Comparison of ENCODE assay signal across 23 mouse cellular contexts in the genomic region with DNA sequence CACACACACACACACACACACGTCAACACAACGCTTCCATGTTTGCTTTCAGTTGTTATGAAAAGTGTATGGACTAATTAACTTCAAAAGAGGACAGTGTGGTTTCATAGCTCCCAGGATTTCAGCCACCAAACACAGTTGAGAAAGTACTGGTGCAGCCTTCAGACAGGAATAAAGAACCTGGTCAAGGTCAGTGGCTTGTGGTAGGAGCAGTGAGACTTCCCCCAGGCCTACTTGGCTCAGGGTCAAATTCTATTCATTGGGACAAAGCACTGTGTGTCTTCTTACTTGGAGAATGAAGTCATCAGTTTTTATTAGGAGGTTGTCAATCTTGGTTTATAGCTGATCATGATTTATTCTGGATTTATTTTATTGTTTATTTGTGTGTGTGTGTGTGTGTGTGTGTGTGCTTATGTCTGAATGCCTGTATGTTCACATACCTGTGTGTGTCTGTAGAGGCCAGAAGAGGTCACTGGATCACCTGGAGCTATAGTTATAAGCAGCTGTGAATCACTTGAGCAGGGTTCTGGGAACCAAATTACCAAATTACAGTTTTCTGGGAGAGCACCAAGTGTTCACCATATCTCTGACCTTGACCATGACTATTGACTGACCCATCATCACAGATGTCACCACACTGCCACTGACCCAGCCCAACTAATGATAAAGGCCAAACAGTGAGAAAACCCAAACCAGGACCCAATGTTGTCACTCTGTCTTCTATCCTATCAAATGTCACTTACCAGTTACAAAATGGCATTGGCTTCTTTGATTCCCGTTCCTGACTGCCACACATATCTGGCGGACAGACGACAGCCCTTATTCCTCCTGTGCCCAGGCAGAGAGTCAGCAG. TPM values are rescaled to one million over a fixed set of nuclear protein-coding genes. Genes with fewer than 3 reads are reported as not detected.
DNase-seq lines count a peak whose midpoint lies in the region; ATAC-seq and TF ChIP-seq lines count a peak whose summit lies in the region.
"Had no signal": no experiment of that assay in that cellular context is flagged by ENCODE, and none has a peak within 500 bp of the region (broad histone marks: within the 10 kb centered on the region; RNA-seq: fewer than 3 reads in every experiment).

No protein-coding gene starts in this region.

- peak overlapping the region; percentile 44; the same call in 1 of the 2 replicates for H3K27ac ChIP-seq in embryonic facial prominence, embryonic 13.5 days
- no peak overlapping the region for H3K27ac ChIP-seq in embryonic facial prominence, embryonic 10.5 days (replicated peaks)
- H3K27ac ChIP-seq in liver, adult 2 months (replicated peaks; ENCODE audit: insufficient read depth, low read depth, low read length) = peak overlapping the region; percentile 99
- H3K27ac ChIP-seq in liver, embryonic 12.5 days = no peak overlapping the region
- peak overlapping the region; percentile 43; the same call in 1 of the 2 replicates for H3K27ac ChIP-seq in bone marrow, adult 2 months (ENCODE audit: control insufficient read depth, insufficient read depth, low read depth, low read length, poor library complexity)
- H3K27ac ChIP-seq: forebrain, embryonic 10.5 days; heart, embryonic 10.5 days; liver, embryonic 13.5 days; neural tube, embryonic 13.5 days had no signal

- DNase-seq in embryonic facial prominence, embryonic 10.5 days (ENCODE audit: low spot score) = no peak
- peak; percentile 90 for DNase-seq in liver, adult 2 months (ENCODE audit: extremely low read depth, low read depth, low spot score)
- peak; percentile 11 for DNase-seq in 416B (ENCODE audit: low read depth)
- DNase-seq in right cerebral cortex, postnatal 4 days = no peak
- DNase-seq in thymus, adult 18-20 months = no peak
- DNase-seq: cerebellum, adult 8-10 months; gastrocnemius, postnatal 10 days; heart, postnatal 10 days; kidney, adult 2 months; layer of hippocampus, postnatal 36 days; liver, embryonic 13.5 days had no signal

- H3K27me3 ChIP-seq in embryonic facial prominence, embryonic 13.5 days = no peaks in the 10 kb centered on the region
- no peaks in the 10 kb centered on the region for H3K27me3 ChIP-seq in embryonic facial prominence, embryonic 10.5 days (replicated peaks; ENCODE audit: low read depth, poor library complexity, severe bottlenecking)
- H3K27me3 ChIP-seq in liver, adult 2 months (ENCODE audit: control insufficient read depth, insufficient read depth, low read length) = no peaks in the 10 kb centered on the region
- no peaks in the 10 kb centered on the region for H3K27me3 ChIP-seq in liver, embryonic 12.5 days (replicated peaks)
- H3K27me3 ChIP-seq: liver, embryonic 13.5 days; neural tube, embryonic 13.5 days had no signal

- no peaks in the 10 kb centered on the region for H3K79me2 ChIP-seq in liver, adult 2 months (ENCODE audit: control insufficient read depth, insufficient read depth, low read length)

- H3K4me2 ChIP-seq in embryonic facial prominence, embryonic 13.5 days = peak overlapping the region; percentile 22
- no peak overlapping the region for H3K4me2 ChIP-seq in liver, embryonic 12.5 days
- H3K4me2 ChIP-seq: liver, embryonic 13.5 days; neural tube, embryonic 13.5 days had no signal

- WGBS in embryonic facial prominence, embryonic 13.5 days = 71% methylated on average over 5 of the region's 5 CpGs
- WGBS in embryonic facial prominence, embryonic 10.5 days = 83% methylated on average over 5 of the region's 5 CpGs
- WGBS in liver, adult 2 months = 19% methylated on average over 5 of the region's 5 CpGs
- WGBS in liver, embryonic 12.5 days (ENCODE audit: insufficient replicate concordance) = 72% methylated on average over 5 of the region's 5 CpGs
- 55% methylated on average over 5 of the region's 5 CpGs for WGBS in bone marrow, adult 2 months

- no peaks in the 10 kb centered on the region for H3K36me3 ChIP-seq in embryonic facial prominence, embryonic 13.5 days
- no peaks in the 10 kb centered on the region for H3K36me3 ChIP-seq in embryonic facial prominence, embryonic 10.5 days (replicated peaks)
- H3K36me3 ChIP-seq in liver, adult 2 months (ENCODE audit: control insufficient read depth, insufficient read depth, low read length) = no peaks in the 10 kb centered on the region
- H3K36me3 ChIP-seq in liver, embryonic 12.5 days = no peaks in the 10 kb centered on the region
- H3K36me3 ChIP-seq: forebrain, embryonic 10.5 days; heart, embryonic 10.5 days; liver, embryonic 13.5 days; neural tube, embryonic 13.5 days had no signal

- H3K9me3 ChIP-seq in embryonic facial prominence, embryonic 13.5 days = no peaks in the 10 kb centered on the region
- H3K9me3 ChIP-seq in embryonic facial prominence, embryonic 10.5 days = no peaks in the 10 kb centered on the region
- H3K9me3 ChIP-seq in liver, embryonic 12.5 days (replicated peaks) = no peaks in the 10 kb centered on the region
- H3K9me3 ChIP-seq: forebrain, embryonic 10.5 days; heart, embryonic 10.5 days; liver, embryonic 13.5 days; neural tube, embryonic 13.5 days had no signal

- H3K9ac ChIP-seq in embryonic facial prominence, embryonic 13.5 days = no peak overlapping the region
- peak overlapping the region; percentile 66 for H3K9ac ChIP-seq in liver, adult 2 months (ENCODE audit: low read depth, low read length)
- no peak overlapping the region for H3K9ac ChIP-seq in liver, embryonic 12.5 days
- H3K9ac ChIP-seq: liver, embryonic 13.5 days; neural tube, embryonic 13.5 days had no signal

- 0 out of 2 replicates have a peak, but pooled peaks have one; percentile 3 for TF ChIP-seq CTCF in liver, adult 2 months (IDR thresholded peaks at IDR 0.05; ENCODE audit: low read depth, low read length)
- TF ChIP-seq CTCF in bone marrow, adult 2 months (IDR thresholded peaks at IDR 0.05; ENCODE audit: control insufficient read depth, insufficient read depth, low read length) = no peak

- ATAC-seq in embryonic facial prominence, embryonic 13.5 days (ENCODE audit: insufficient number of reproducible peaks, insufficient read depth, low FRiP score, low TSS enrichment, low read depth) = no peak
- no peak for ATAC-seq in liver, embryonic 12.5 days
- ATAC-seq: activated CD4-positive, CD25-positive, alpha-beta regulatory T cell, adult 4 months; lung, postnatal 0 days had no signal

- TF ChIP-seq POLR2A in liver, adult 2 months (IDR thresholded peaks at IDR 0.05; ENCODE audit: extremely low read depth, insufficient read depth, low read length) = no peak
- no peak for TF ChIP-seq POLR2A in bone marrow, adult 2 months (IDR thresholded peaks at IDR 0.05; ENCODE audit: borderline replicate concordance, control insufficient read depth, low read depth, low read length)

- peaks cover 7% of the 10 kb centered on the region; the same call in 1 of the 2 replicates for H3K4me1 ChIP-seq in embryonic facial prominence, embryonic 13.5 days
- H3K4me1 ChIP-seq in embryonic facial prominence, embryonic 10.5 days = 0 out of 2 replicates have a peak, but pooled peaks cover 4% of the 10 kb centered on the region
- peaks cover 32% of the 10 kb centered on the region for H3K4me1 ChIP-seq in liver, adult 2 months (ENCODE audit: control insufficient read depth, insufficient read depth, low read length)
- no peaks in the 10 kb centered on the region for H3K4me1 ChIP-seq in liver, embryonic 12.5 days
- no peaks in the 10 kb centered on the region; the same call in 1 of the 2 replicates for H3K4me1 ChIP-seq in bone marrow, adult 2 months (ENCODE audit: control insufficient read depth, insufficient read depth, low read length)
- H3K4me1 ChIP-seq: heart, embryonic 10.5 days; liver, embryonic 13.5 days; neural tube, embryonic 13.5 days had no signal

- H3K4me3 ChIP-seq in embryonic facial prominence, embryonic 13.5 days = no peak overlapping the region
- H3K4me3 ChIP-seq in embryonic facial prominence, embryonic 10.5 days = no peak overlapping the region
- peak overlapping the region; percentile 10; the same call in 1 of the 2 replicates for H3K4me3 ChIP-seq in liver, adult 2 months (ENCODE audit: insufficient read depth, low read depth, low read length)
- H3K4me3 ChIP-seq in liver, embryonic 12.5 days = no peak overlapping the region
- H3K4me3 ChIP-seq in bone marrow, adult 2 months (replicated peaks; ENCODE audit: control insufficient read depth, low read depth, low read length) = no peak overlapping the region
- H3K4me3 ChIP-seq: forebrain, embryonic 10.5 days; heart, embryonic 10.5 days; liver, embryonic 13.5 days; neural tube, embryonic 13.5 days had no signal

RNA-seq across cellular contexts. Expression of gene Slc15a5, which starts 7.4 kb away (rescaled TPM):
- polyA plus RNA-seq in embryonic facial prominence, embryonic 13.5 days (2015; fragmentation: Nextera tagmentation; extraction: Ambion mirVana) = not detected in 2 replicates
- not detected in 2 replicates for polyA plus RNA-seq in embryonic facial prominence, embryonic 10.5 days (2016; fragmentation: Nextera tagmentation; extraction: Ambion mirVana)
- 0.27 and 1.0 TPM in 2 replicates for total RNA-seq in liver, adult 2 months (2014; rRNA removed)
- polyA plus RNA-seq in liver, adult 2 months (2012; rRNA removed) = 1.1 and 1.5 TPM in 2 replicates
- not detected in 2 replicates for polyA plus RNA-seq in liver, embryonic 12.5 days (2016; fragmentation: Nextera tagmentation; extraction: Ambion mirVana)
- not detected in 2 replicates for polyA plus RNA-seq in bone marrow, adult 2 months (2011; ENCODE audit: insufficient read depth, insufficient read length, low replicate concordance, missing spikeins)
- total RNA-seq: gastrocnemius, postnatal 10 days; heart, postnatal 10 days; layer of hippocampus, postnatal 36 days; megakaryocyte-erythroid progenitor cell, adult 5-6 weeks had no signal
- polyA plus RNA-seq: activated CD4-positive, CD25-positive, alpha-beta regulatory T cell, adult 4 months; embryonic facial prominence, embryonic 14.5 days; forebrain, embryonic 10.5 days; heart, embryonic 10.5 days; hindbrain, embryonic 16.5 days; kidney, adult 2 months; liver, embryonic 13.5 days; lung, postnatal 0 days; stomach, embryonic 14.5 days had no signal

Comparison
In these comparisons a context has a peak if more than half of its experiments do, and no peak if none do; other contexts are left out.
1. H3K27ac ChIP-seq: peak in embryonic facial prominence, embryonic 13.5 days (single experiment), liver, adult 2 months (single experiment) and bone marrow, adult 2 months (single experiment); none in embryonic facial prominence, embryonic 10.5 days (single experiment) and liver, embryonic 12.5 days (single experiment).
2. DNase-seq: peak in liver, adult 2 months (single experiment) and 416B (single experiment); none in embryonic facial prominence, embryonic 10.5 days (single experiment), right cerebral cortex, postnatal 4 days (single experiment) and thymus, adult 18-20 months (0 of 2).